Mouse (Mus musculus) liver, adult 2 months (tissue): ENCODE data around the gene Gna15. TPM values are rescaled to one million over a fixed set of nuclear protein-coding genes. Genes with fewer than 3 reads are reported as not detected.
A peak's percentile ranks its signal among the peaks of the same experiment; 100 is the strongest.

Source experiments
- DNase-seq: peaks from one replicate; pipeline ENCODE4 v3.0.0-alpha.2; 2011; ENCODE audit warnings: low read depth, low spot score; ENCODE audit errors: extremely low read depth
- H3K27ac ChIP-seq: fragments of 200-500 bp; replicated peaks from 2 replicates; pipeline ENCODE4 v1.5.1; 2012; ENCODE audit warnings: low read depth, mild to moderate bottlenecking, control low read depth, inconsistent platforms, low read length; ENCODE audit not compliant: insufficient read depth
- H3K27me3 ChIP-seq: fragments of 200-500 bp; 2 replicates; pipeline ENCODE4 v1.6.1; 2012; ENCODE audit warnings: mild to moderate bottlenecking, moderate library complexity, low read length, inconsistent platforms; ENCODE audit not compliant: control insufficient read depth, insufficient read depth
- H3K36me3 ChIP-seq: fragments of 200-500 bp; 2 replicates; pipeline ENCODE4 v1.6.1; 2012; ENCODE audit warnings: low read length, inconsistent platforms; ENCODE audit not compliant: control insufficient read depth, insufficient read depth
- H3K4me1 ChIP-seq: fragments of 200-500 bp; 2 replicates; pipeline ENCODE4 v1.6.1; 2011; ENCODE audit warnings: low read length; ENCODE audit not compliant: control insufficient read depth, insufficient read depth
- H3K4me3 ChIP-seq: fragments of 200-500 bp; 2 replicates; pipeline ENCODE4 v1.5.1; 2011; ENCODE audit warnings: low read depth, mild to moderate bottlenecking, control low read depth, low read length, moderate library complexity; ENCODE audit not compliant: insufficient read depth
- H3K79me2 ChIP-seq: fragments of 200-500 bp; 2 replicates; pipeline ENCODE4 v1.6.1; 2012; ENCODE audit warnings: inconsistent platforms, mild to moderate bottlenecking, low read length, moderate library complexity; ENCODE audit not compliant: control insufficient read depth, insufficient read depth
- H3K9ac ChIP-seq: fragments of 200-500 bp; 2 replicates; pipeline ENCODE4 v1.6.1; 2012; ENCODE audit warnings: low read depth, mild to moderate bottlenecking, control low read depth, inconsistent platforms, low read length
- CTCF ChIP-seq: fragments of 200-500 bp; IDR thresholded peaks from 2 replicates; pipeline ENCODE4 v1.5.1; 2011; ENCODE audit warnings: low read depth, low read length, control low read depth
- POLR2A ChIP-seq: fragments of 200-500 bp; IDR thresholded peaks from 2 replicates; pipeline ENCODE4 v1.6.1; 2011; ENCODE audit warnings: low read length, control low read depth; ENCODE audit not compliant: insufficient read depth; ENCODE audit errors: extremely low read depth
- WGBS: fragments of 180-500 bp; shearing (Covaris S2); methylation state at CpG from one replicate; pipeline ENCODE4 v1.1.7; 2018; 5-methylcytosine and 5-hydroxymethylcytosine counted together
- polyA plus RNA-seq: library from polyadenylated mRNA; depleted of rRNA; stranded (reverse); fragments of >200 nt; gene quantifications from 2 replicates; pipeline ENCODE4 v1.2.3, GENCODE M21; 2012
- total RNA-seq: library from RNA; depleted of rRNA; stranded (reverse); fragments of >200 nt; gene quantifications from 2 replicates; pipeline ENCODE4 v1.2.3, GENCODE M21; 2014

The Gna15 gene
- total and polyA plus RNA-seq, 2 experiments = 0.64 to 1.1 TPM

- H3K4me3 ChIP-seq = peak within 1 kb of the TSS; percentile 72
- peaks cover 44% of the 10 kb centered on the region for H3K79me2 ChIP-seq
- peak within 1 kb of the TSS; percentile 81 for H3K9ac ChIP-seq
- peak within 1 kb of the TSS; percentile 53 for H3K27ac ChIP-seq
- peaks cover 34% of the 10 kb centered on the region for H3K4me1 ChIP-seq
- H3K27me3 ChIP-seq = no peaks in the 10 kb centered on the region
- no peaks in the 10 kb centered on the region for H3K36me3 ChIP-seq
- 2% methylated on average over 59 of the region's 59 CpGs for WGBS
- peak; percentile 88 for DNase-seq
- TF ChIP-seq CTCF (no peak), POLR2A (no peak)
Measured at GRCm38 (mm10) chr10:81545161-81545747, 21.2 kb upstream of the Gna15 start, which contains the start of gene Gna11. Gna11 (minus strand) TSS chr10:81545190.

DNA sequence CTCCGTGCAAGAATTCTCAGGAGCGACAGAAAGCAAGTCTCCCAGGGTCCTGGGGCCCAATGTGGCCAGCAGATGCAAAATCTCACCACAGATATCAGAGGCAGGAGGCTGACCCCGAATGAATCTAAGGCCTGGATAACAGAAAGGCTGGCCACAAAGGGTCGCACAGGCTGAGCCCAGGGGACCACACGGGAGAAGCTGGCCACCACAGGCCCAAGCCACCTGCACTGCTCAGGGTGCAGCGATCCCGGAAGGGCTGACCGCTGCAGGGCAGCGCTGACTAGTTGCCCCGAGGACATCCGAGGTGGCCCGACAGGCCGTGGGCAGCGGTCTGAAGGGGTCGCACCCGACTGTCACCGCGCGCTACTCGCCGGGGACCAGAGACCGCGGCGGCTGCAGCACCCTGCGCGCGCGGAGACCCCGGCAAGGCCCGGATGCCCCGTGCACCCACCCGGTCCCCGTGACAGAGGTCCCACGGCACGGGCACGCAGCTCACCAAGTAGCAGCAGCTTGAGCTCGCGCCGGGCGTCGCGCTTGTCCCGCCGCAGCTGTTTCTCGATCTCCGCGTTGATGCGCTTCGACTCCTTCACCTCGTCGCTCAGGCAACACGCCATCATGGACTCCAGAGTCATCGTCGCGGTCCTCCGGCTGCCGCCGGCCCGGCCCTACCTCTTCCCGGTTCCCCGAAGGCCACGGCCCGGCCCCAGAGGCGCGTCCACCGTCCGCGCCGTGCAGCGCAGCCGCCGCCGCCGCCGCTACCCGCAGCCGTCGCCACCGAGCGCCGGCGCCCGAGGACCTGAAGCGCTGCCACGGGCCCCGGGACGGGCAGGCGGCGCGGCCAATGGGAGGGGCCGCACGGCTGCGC, 20.5 kb upstream of the Gna15 start:
- under 1% methylated on average over 93 of the region's 93 CpGs for WGBS
- peaks cover 34% of the 10 kb centered on the region for H3K4me1 ChIP-seq

GRCm38 (mm10) chr10:81543633-81544032, 19.6 kb upstream of the Gna15 start:
- TF ChIP-seq CTCF (no peak), POLR2A (no peak)
- WGBS = 71% methylated on average over 1 of the region's 1 CpGs
- peak overlapping the region; percentile 81 for H3K9ac ChIP-seq
- peak overlapping the region; percentile 72; the same call in 1 of the 2 replicates for H3K4me3 ChIP-seq
- H3K4me1 ChIP-seq = peaks cover 34% of the 10 kb centered on the region
- DNase-seq = no peak
- no peaks in the 10 kb centered on the region for H3K27me3 ChIP-seq
- no peaks in the 10 kb centered on the region for H3K36me3 ChIP-seq
- peak overlapping the region; percentile 13; the same call in 1 of the 2 replicates for H3K27ac ChIP-seq
- H3K79me2 ChIP-seq = peaks cover 60% of the 10 kb centered on the region

More for the DNA sequence above, 20.5 kb upstream of the Gna15 start:
- Histone ChIP-seq H3K4me3 (peak overlapping the region; percentile 72), H3K9ac (peak overlapping the region; percentile 81), H3K36me3 (no peaks in the 10 kb centered on the region), H3K27me3 (no peaks in the 10 kb centered on the region), H3K79me2 (peaks cover 51% of the 10 kb centered on the region), H3K27ac (peak overlapping the region; percentile 53)
- no peak for DNase-seq
- TF ChIP-seq CTCF = no peak
- TF ChIP-seq POLR2A = 0 out of 2 replicates have a peak, but pooled peaks have one; percentile 37

- H3K4me1 ChIP-seq = peaks cover 34% of the 10 kb centered on the region
- no peaks in the 10 kb centered on the region for H3K36me3 ChIP-seq
- H3K27ac ChIP-seq = peak overlapping the region; percentile 78
- no peak for TF ChIP-seq CTCF
- no peak for TF ChIP-seq POLR2A
- H3K27me3 ChIP-seq = no peaks in the 10 kb centered on the region
- H3K9ac ChIP-seq = peak overlapping the region; percentile 81
- peaks cover 65% of the 10 kb centered on the region for H3K79me2 ChIP-seq
- no peak for DNase-seq
- H3K4me3 ChIP-seq = no peak overlapping the region
- whole genome bisulfite sequencing = 39% methylated on average over 7 of the region's 7 CpGs
Measured at GRCm38 (mm10) chr10:81542727-81543460, 18.9 kb upstream of the Gna15 start.

DNA sequence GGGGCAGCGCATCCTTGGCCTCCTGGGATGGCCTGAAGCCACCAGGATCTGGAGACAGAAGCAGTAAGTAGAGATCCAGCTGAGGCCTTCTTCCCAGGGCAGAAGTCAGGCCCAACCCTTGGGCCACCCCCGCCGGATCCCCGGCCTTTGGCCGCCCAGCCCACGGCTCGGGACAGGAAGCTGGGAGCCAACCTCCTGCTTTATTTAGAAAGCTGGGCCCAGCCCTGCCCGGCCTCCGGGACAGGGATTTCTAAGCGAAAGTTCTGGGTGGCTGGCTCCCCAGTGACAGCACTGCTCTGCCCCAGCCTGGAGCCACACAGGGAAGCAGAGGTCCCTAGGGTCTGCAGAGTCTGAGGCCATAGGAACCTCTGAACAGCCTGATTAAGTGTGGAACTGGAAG, 17.8 kb upstream of the Gna15 start:
- H3K4me1 ChIP-seq = peaks cover 34% of the 10 kb centered on the region
- 8% methylated on average over 10 of the region's 10 CpGs for WGBS

More for the DNA sequence above, 17.8 kb upstream of the Gna15 start:
- Histone ChIP-seq H3K36me3 (no peaks in the 10 kb centered on the region), H3K79me2 (peaks cover 73% of the 10 kb centered on the region), H3K9ac (peak overlapping the region; percentile 70), H3K4me3 (peak overlapping the region; percentile 14; the same call in 1 of the 2 replicates), H3K27ac (peak overlapping the region; percentile 78), H3K27me3 (no peaks in the 10 kb centered on the region)
- peak; percentile 61 for DNase-seq
- TF ChIP-seq POLR2A (no peak), CTCF (no peak)
